Mouse (Mus musculus) thymus, adult 2 months (tissue): Measurements from ENCODE around the gene Misp. TPM values are rescaled to one million over a fixed set of nuclear protein-coding genes. Genes with fewer than 3 reads are reported as not detected.

Source experiments
- DNase-seq: peaks from one replicate; pipeline ENCODE4 v3.0.0; 2021
- H3K27ac ChIP-seq: fragments of 200-500 bp; 2 replicates; pipeline ENCODE4 v1.5.1; 2012; ENCODE audit warnings: low read length, control low read depth; ENCODE audit not compliant: control insufficient read depth, insufficient read depth
- H3K27me3 ChIP-seq: fragments of 200-500 bp; 2 replicates; pipeline ENCODE4 v1.6.1; 2012; ENCODE audit warnings: mild to moderate bottlenecking, low read length, moderate library complexity, mixed read lengths; ENCODE audit not compliant: control insufficient read depth, insufficient read depth
- H3K36me3 ChIP-seq: fragments of 200-500 bp; 2 replicates; pipeline ENCODE4 v1.6.1; 2012; ENCODE audit warnings: mild to moderate bottlenecking, low read length, moderate library complexity; ENCODE audit not compliant: control insufficient read depth, insufficient read depth
- H3K4me1 ChIP-seq: fragments of 200-500 bp; replicated peaks from 2 replicates; pipeline ENCODE4 v1.6.1; 2012; ENCODE audit warnings: low read length; ENCODE audit not compliant: control insufficient read depth, insufficient read depth
- H3K4me3 ChIP-seq: fragments of 200-500 bp; 2 replicates; pipeline ENCODE4 v1.5.1; 2012; ENCODE audit warnings: mild to moderate bottlenecking, low read length, control low read depth, moderate library complexity; ENCODE audit not compliant: control insufficient read depth, insufficient read depth
- CTCF ChIP-seq: fragments of 200-500 bp; IDR thresholded peaks from 2 replicates; pipeline ENCODE4 v1.5.1; 2012; ENCODE audit warnings: mild to moderate bottlenecking, control low read depth, low read length, moderate library complexity, borderline replicate concordance; ENCODE audit not compliant: control insufficient read depth, poor library complexity, insufficient read depth; ENCODE audit errors: extremely low read depth
- POLR2A ChIP-seq: fragments of 200-500 bp; IDR thresholded peaks from 2 replicates; pipeline ENCODE4 v1.6.1; 2012; ENCODE audit warnings: mild to moderate bottlenecking, low read length, control low read depth, moderate library complexity; ENCODE audit not compliant: control insufficient read depth, poor library complexity, insufficient read depth; ENCODE audit errors: extremely low read depth
- WGBS: fragments of 180-500 bp; shearing (Covaris S2); methylation state at CpG from one replicate; pipeline ENCODE4 v1.1.7; 2018; 5-methylcytosine and 5-hydroxymethylcytosine counted together
- polyA plus RNA-seq: library from polyadenylated mRNA; depleted of rRNA; stranded (reverse); fragments of >200 nt; gene quantifications from 2 replicates; pipeline ENCODE4 v1.2.3, GENCODE M21; 2012

The Misp gene
- polyA plus RNA-seq, 1 experiment = 6.8 TPM

DNA sequence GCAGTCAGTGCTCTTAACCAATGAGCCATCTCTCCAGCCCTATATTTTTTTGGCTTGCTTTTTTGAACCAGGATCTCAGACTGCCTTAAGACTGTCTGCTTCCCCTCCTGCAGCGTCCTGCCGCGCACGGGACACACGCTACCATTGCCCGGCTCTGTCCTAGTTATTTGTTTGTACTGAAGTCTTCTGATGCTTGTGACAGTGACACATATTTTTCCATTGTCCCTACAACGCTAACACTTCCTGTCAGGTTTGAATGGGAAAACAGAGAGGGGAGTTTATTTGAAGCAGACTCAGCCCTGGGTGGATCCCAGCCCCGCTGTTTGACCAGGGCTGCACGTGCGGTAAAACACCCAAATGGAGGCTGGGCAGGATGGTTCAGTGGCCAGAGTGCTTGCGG is 12.1 kb upstream of the Misp start:
- 98% methylated on average over 11 of the region's 11 CpGs for WGBS
- Histone ChIP-seq H3K27me3 (no peaks in the 10 kb centered on the region), H3K36me3 (0 out of 2 replicates have a peak, but pooled peaks cover 3% of the 10 kb centered on the region), H3K27ac (no peak overlapping the region), H3K4me3 (no peak overlapping the region), H3K4me1 (no peaks in the 10 kb centered on the region)
- no peak for DNase-seq
- TF ChIP-seq POLR2A = no peak
- no peak for TF ChIP-seq CTCF

DNA sequence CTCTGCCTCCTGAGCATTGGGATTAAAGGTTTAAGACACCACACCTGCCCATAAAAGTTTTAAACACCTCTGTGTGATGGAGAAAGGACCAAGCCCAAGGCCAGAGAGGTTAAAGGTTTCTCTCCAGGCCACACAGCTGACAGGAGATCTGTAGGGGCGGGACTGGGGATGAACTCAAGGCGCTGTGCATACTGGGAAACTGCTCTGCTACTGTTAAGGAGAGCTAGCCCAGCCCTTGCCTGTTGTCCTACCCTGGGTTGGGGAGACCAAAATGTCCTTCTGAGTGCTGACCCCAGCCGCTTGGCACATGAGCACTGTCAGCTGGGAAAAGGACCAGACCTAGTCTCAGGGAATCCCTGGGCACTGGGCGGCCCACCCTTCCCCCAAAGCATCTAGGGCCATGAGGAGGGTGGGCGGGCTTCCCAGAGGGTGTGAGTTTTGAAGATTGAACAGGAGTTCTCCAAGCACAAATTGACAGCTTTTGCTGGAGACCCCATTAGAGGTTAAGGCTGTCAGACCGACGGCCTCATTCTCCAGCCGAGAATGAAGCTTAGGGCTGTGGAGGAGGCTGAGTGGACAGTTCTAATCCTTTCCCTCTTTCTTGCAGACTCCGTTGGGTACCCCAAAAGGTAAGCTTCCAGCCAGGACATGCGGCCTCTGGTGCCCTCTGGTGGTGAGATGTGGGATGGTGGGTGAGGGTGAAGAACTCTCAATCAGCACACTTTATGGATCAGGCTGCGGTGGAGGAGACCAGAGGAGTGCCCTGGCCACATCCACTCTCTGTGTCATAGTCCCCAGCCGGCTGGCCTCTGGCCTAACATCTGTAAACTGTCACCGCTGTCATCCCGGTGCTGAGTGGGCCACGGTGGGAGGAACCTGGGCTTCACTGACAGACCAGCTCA is 8.8 kb upstream of the Misp start:
- H3K36me3 ChIP-seq = 0 out of 2 replicates have a peak, but pooled peaks cover 3% of the 10 kb centered on the region
- H3K27ac ChIP-seq = no peak overlapping the region
- no peak overlapping the region for H3K4me3 ChIP-seq
- H3K27me3 ChIP-seq = no peaks in the 10 kb centered on the region
- DNase-seq = peak; percentile 92
- WGBS = 48% methylated on average over 15 of the region's 15 CpGs
- TF ChIP-seq POLR2A (no peak), CTCF (peak; percentile 86)
- H3K4me1 ChIP-seq = peaks cover 5% of the 10 kb centered on the region; the same call in 1 of the 2 replicates

DNA sequence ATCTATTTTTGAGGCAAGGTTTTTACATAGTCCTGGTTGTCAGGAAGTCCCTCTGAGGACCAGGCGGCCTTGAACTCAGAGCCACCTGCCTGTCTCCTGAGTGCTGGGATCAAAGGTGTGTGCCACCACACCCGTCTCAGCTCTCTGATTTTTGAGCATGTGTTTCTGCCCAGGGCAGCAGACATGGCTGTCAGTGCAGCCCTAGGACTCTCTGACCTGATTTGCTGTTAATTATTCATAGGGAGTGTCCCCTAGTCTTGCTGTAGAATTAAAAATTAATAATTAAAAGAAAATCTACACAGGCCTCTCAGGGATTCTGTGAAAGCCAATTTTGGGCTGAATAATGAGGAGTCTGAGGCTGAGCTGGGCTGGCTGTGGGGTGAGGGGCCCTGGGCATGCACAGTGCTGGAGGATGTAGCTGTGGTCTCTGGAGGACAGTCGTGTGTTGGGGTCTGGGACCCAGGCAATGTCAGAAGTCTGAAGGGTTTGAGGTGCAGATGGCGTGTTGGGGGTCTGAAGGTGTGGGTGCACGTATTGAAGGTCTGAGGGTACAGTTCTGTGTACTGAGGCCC is 6.4 kb upstream of the Misp start:
- Histone ChIP-seq H3K36me3 (peaks cover 5% of the 10 kb centered on the region), H3K4me3 (no peak overlapping the region), H3K4me1 (peaks cover 5% of the 10 kb centered on the region; the same call in 1 of the 2 replicates), H3K27ac (no peak overlapping the region), H3K27me3 (no peaks in the 10 kb centered on the region)
- no peak for DNase-seq
- no peak for TF ChIP-seq POLR2A
- no peak for TF ChIP-seq CTCF
- WGBS = 93% methylated on average over 5 of the region's 5 CpGs

DNA sequence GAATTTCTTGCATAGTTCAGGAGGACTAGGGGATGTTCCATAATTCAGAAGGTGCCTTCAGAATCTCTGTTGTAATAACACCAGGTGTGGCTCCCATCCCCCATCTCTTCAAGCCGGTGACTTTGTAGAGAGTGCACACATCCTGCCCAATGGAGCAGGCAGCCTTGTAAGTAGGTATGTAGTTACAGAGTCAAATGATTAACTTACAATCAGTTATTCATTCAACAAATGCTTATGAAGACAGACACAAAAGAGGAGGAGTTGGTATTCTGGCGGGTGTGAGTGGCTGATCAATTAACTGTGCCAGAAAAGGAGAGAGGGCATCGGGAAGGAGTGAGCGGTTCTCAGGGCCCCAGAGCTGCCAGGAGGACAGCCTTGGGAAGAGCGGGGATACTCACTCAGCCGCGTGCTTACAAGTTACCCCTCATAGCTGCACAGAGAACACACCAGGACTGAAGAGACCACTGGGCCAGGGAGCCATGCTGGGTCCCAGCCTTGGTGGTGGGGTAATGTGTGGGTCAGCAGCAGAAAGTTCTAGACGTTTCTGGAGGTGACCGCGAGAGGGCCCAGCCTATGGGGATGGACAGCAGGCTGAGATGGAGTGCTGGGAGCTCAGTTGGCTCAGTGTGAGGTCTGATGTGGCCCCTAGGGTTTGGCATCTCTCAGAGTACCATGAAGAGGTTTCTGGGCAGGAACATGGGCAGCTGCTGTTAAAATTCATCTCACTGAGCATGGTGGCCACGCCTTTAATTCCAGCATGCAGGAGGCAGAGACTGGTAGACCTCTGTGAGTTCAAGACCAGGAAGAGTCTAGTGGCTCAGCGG is 4.9 kb upstream of the Misp start:
- TF ChIP-seq POLR2A (no peak), CTCF (no peak)
- 90% methylated on average over 12 of the region's 12 CpGs for WGBS
- Histone ChIP-seq H3K27me3 (no peaks in the 10 kb centered on the region), H3K4me3 (no peak overlapping the region), H3K36me3 (peaks cover 8% of the 10 kb centered on the region), H3K27ac (no peak overlapping the region), H3K4me1 (peaks cover 5% of the 10 kb centered on the region; the same call in 1 of the 2 replicates)
- no peak for DNase-seq

DNA sequence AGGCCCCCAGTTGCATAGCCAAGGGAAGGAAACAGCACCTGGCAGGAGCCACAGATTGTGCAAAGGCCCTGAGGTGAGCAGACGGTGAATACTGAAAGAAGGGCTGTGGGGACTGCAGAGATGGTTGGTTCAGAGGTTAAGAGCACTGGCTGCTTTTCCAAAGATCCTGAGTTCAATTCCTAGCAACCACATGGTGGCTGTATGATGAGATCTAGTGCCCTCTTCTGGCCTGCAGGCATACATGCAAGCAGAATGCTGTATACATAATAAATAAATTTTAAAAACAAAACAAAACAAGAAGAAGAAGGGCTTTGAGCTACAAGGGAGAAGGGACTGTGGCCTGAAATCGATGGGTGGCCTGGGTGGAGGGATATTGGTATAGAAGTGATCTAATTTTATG is 3.7 kb upstream of the Misp start:
- H3K36me3 ChIP-seq = peaks cover 8% of the 10 kb centered on the region
- no peaks in the 10 kb centered on the region for H3K27me3 ChIP-seq
- WGBS = 71% methylated on average over 2 of the region's 2 CpGs
- no peak overlapping the region for H3K4me3 ChIP-seq
- H3K4me1 ChIP-seq = peaks cover 5% of the 10 kb centered on the region; the same call in 1 of the 2 replicates
- H3K27ac ChIP-seq = no peak overlapping the region
- TF ChIP-seq POLR2A (no peak), CTCF (no peak)
- no peak for DNase-seq

DNA sequence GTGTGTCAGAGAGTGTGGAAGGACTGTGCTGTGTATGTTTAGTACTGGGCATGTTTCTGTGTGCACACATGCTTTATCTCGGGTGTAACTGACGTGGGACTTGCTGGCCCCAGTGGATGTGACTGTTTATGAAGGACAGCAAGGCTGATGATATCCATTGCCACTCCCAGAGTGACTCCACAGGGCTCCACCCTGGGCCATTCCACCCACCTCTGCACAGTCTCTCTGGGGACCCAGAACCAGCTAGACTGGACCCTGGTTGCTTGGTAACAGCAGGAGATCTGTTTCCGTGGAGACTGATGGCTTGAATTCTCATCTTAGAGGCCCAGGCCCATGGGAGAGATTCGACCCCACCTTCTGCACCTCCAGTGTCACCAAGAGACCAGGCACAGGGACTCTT is 2.6 kb upstream of the Misp start:
- no peak overlapping the region for H3K27ac ChIP-seq
- no peak overlapping the region for H3K4me3 ChIP-seq
- H3K4me1 ChIP-seq = peaks cover 5% of the 10 kb centered on the region; the same call in 1 of the 2 replicates
- peaks cover 8% of the 10 kb centered on the region for H3K36me3 ChIP-seq
- DNase-seq = no peak
- no peaks in the 10 kb centered on the region for H3K27me3 ChIP-seq
- no peak for TF ChIP-seq POLR2A
- no peak for TF ChIP-seq CTCF
- 93% methylated on average over 4 of the region's 4 CpGs for WGBS
